Mouse (Mus musculus) midbrain, embryonic 10.5 days (tissue): Measurements from ENCODE around the gene Akap13. TPM values are rescaled to one million over a fixed set of nuclear protein-coding genes. Genes with fewer than 3 reads are reported as not detected.

Experiments
- DNase-seq: peaks from one replicate; pipeline ENCODE4 v3.0.0-alpha.2; 2017; ENCODE audit warnings: low spot score
- H3K27ac ChIP-seq: fragments of 300-500 bp; sonication (generic); replicated peaks from 2 replicates; pipeline ENCODE4 v1.5.1; 2016; ENCODE audit warnings: mild to moderate bottlenecking
- H3K27me3 ChIP-seq: fragments of 300-500 bp; sonication (generic); 2 replicates; pipeline ENCODE4 v1.6.1; 2016; ENCODE audit warnings: low read depth, mild to moderate bottlenecking; ENCODE audit not compliant: poor library complexity, severe bottlenecking
- H3K36me3 ChIP-seq: fragments of 300-500 bp; sonication (generic); 2 replicates; pipeline ENCODE4 v1.6.1; 2016; ENCODE audit warnings: mild to moderate bottlenecking, moderate library complexity
- H3K4me1 ChIP-seq: fragments of 300-500 bp; sonication (generic); 2 replicates; pipeline ENCODE4 v1.6.1; 2016
- H3K4me3 ChIP-seq: fragments of 300-500 bp; sonication (generic); 2 replicates; pipeline ENCODE4 v1.5.1; 2016; ENCODE audit warnings: mild to moderate bottlenecking, moderate library complexity
- H3K9me3 ChIP-seq: fragments of 300-500 bp; sonication (generic); replicated peaks from 2 replicates; pipeline ENCODE4 v1.6.1; 2016; ENCODE audit warnings: mild to moderate bottlenecking
- WGBS: fragments of 180-500 bp; shearing (Covaris S2); methylation state at CpG from one replicate; pipeline ENCODE4 v1.1.7; 2016; 5-methylcytosine and 5-hydroxymethylcytosine counted together
- polyA plus RNA-seq: library from polyadenylated mRNA; unstranded; fragments of >200 nt; fragmentation: Nextera tagmentation; extraction: Ambion mirVana; gene quantifications from 2 replicates; pipeline ENCODE4 v1.2.1, GENCODE M21; 2016

Akap13 gene
- polyA plus RNA-seq, 1 experiment from 2014 or later, result 29.0 TPM

GRCm38 (mm10) chr7:75577353-75577752 is 122.0 kb downstream of the Akap13 start:
- Histone ChIP-seq H3K36me3 (peaks cover 26% of the 10 kb centered on the region), H3K27ac (no peak overlapping the region), H3K27me3 (no peaks in the 10 kb centered on the region), H3K4me1 (no peaks in the 10 kb centered on the region), H3K4me3 (no peak overlapping the region), H3K9me3 (no peaks in the 10 kb centered on the region)
- DNase-seq, result no peak
- 90% methylated on average over 6 of the region's 6 CpGs for WGBS

GRCm38 (mm10) chr7:75578647-75579046 is 123.3 kb downstream of the Akap13 start:
- Histone ChIP-seq H3K27ac (no peak overlapping the region), H3K4me3 (no peak overlapping the region), H3K9me3 (no peaks in the 10 kb centered on the region), H3K4me1 (no peaks in the 10 kb centered on the region), H3K36me3 (peaks cover 29% of the 10 kb centered on the region), H3K27me3 (no peaks in the 10 kb centered on the region)
- WGBS, result 89% methylated on average over 4 of the region's 4 CpGs
- DNase-seq, result no peak

- no peak for DNase-seq
- peaks cover 35% of the 10 kb centered on the region for H3K36me3 ChIP-seq
- no peaks in the 10 kb centered on the region for H3K27me3 ChIP-seq
- no peaks in the 10 kb centered on the region for H3K4me1 ChIP-seq
- WGBS, result 91% methylated on average over 4 of the region's 4 CpGs
- no peaks in the 10 kb centered on the region for H3K9me3 ChIP-seq
- H3K27ac ChIP-seq, result no peak overlapping the region
- no peak overlapping the region for H3K4me3 ChIP-seq
These were observed 126.8 kb downstream of the Akap13 start for GRCm38 (mm10) chr7:75582091-75582490.

- no peaks in the 10 kb centered on the region for H3K27me3 ChIP-seq
- DNase-seq, result no peak
- H3K9me3 ChIP-seq, result no peaks in the 10 kb centered on the region
- H3K4me1 ChIP-seq, result no peaks in the 10 kb centered on the region
- no peak overlapping the region for H3K27ac ChIP-seq
- peaks cover 53% of the 10 kb centered on the region for H3K36me3 ChIP-seq
- no peak overlapping the region for H3K4me3 ChIP-seq
- 87% methylated on average over 2 of the region's 2 CpGs for whole genome bisulfite sequencing
These were observed 128.8 kb downstream of the Akap13 start for GRCm38 (mm10) chr7:75584100-75584499.

- Histone ChIP-seq H3K9me3 (no peaks in the 10 kb centered on the region), H3K4me3 (no peak overlapping the region), H3K36me3 (peaks cover 51% of the 10 kb centered on the region), H3K4me1 (no peaks in the 10 kb centered on the region), H3K27me3 (no peaks in the 10 kb centered on the region), H3K27ac (no peak overlapping the region)
- DNase-seq, result no peak
- WGBS, result 86% methylated on average over 6 of the region's 6 CpGs
These were observed 130.1 kb downstream of the Akap13 start for GRCm38 (mm10) chr7:75585409-75585808.

- Histone ChIP-seq H3K4me3 (no peak overlapping the region), H3K4me1 (no peaks in the 10 kb centered on the region), H3K27me3 (no peaks in the 10 kb centered on the region), H3K9me3 (no peaks in the 10 kb centered on the region), H3K27ac (no peak overlapping the region), H3K36me3 (peaks cover 45% of the 10 kb centered on the region)
- DNase-seq, result no peak
- WGBS, result 81% methylated on average over 14 of the region's 14 CpGs
These were observed 130.8 kb downstream of the Akap13 start for GRCm38 (mm10) chr7:75586113-75586512.

- H3K9me3 ChIP-seq, result no peaks in the 10 kb centered on the region
- no peak for DNase-seq
- H3K4me3 ChIP-seq, result no peak overlapping the region
- WGBS, result 94% methylated on average over 5 of the region's 5 CpGs
- H3K27me3 ChIP-seq, result no peaks in the 10 kb centered on the region
- H3K36me3 ChIP-seq, result peaks cover 31% of the 10 kb centered on the region
- H3K27ac ChIP-seq, result no peak overlapping the region
- no peaks in the 10 kb centered on the region for H3K4me1 ChIP-seq
These were observed 132.4 kb downstream of the Akap13 start for GRCm38 (mm10) chr7:75587727-75588126.

- Histone ChIP-seq H3K9me3 (no peaks in the 10 kb centered on the region), H3K36me3 (peaks cover 31% of the 10 kb centered on the region), H3K4me3 (no peak overlapping the region), H3K27ac (no peak overlapping the region), H3K4me1 (no peaks in the 10 kb centered on the region), H3K27me3 (no peaks in the 10 kb centered on the region)
- 91% methylated on average over 8 of the region's 8 CpGs for WGBS
- DNase-seq, result no peak
These were observed 134.1 kb downstream of the Akap13 start for GRCm38 (mm10) chr7:75589304-75589973.

- H3K4me3 ChIP-seq, result no peak overlapping the region
- WGBS, result 87% methylated on average over 1 of the region's 1 CpGs
- peaks cover 25% of the 10 kb centered on the region for H3K36me3 ChIP-seq
- H3K9me3 ChIP-seq, result no peaks in the 10 kb centered on the region
- DNase-seq, result no peak
- H3K4me1 ChIP-seq, result no peaks in the 10 kb centered on the region
- no peak overlapping the region for H3K27ac ChIP-seq
- H3K27me3 ChIP-seq, result no peaks in the 10 kb centered on the region
These were observed 136.6 kb downstream of the Akap13 start for GRCm38 (mm10) chr7:75591961-75592360.

GRCm38 (mm10) chr7:75594801-75595200 is 139.5 kb downstream of the Akap13 start:
- DNase-seq, result no peak
- H3K4me1 ChIP-seq, result no peaks in the 10 kb centered on the region
- H3K27me3 ChIP-seq, result no peaks in the 10 kb centered on the region
- H3K36me3 ChIP-seq, result no peaks in the 10 kb centered on the region
- no peak overlapping the region for H3K27ac ChIP-seq
- 86% methylated on average over 5 of the region's 5 CpGs for WGBS
- H3K4me3 ChIP-seq, result no peak overlapping the region
- H3K9me3 ChIP-seq, result no peaks in the 10 kb centered on the region

GRCm38 (mm10) chr7:75595268-75595667 is 139.9 kb downstream of the Akap13 start:
- no peaks in the 10 kb centered on the region for H3K9me3 ChIP-seq
- no peak overlapping the region for H3K27ac ChIP-seq
- no peaks in the 10 kb centered on the region for H3K36me3 ChIP-seq
- DNase-seq, result no peak
- H3K4me1 ChIP-seq, result no peaks in the 10 kb centered on the region
- H3K27me3 ChIP-seq, result no peaks in the 10 kb centered on the region
- H3K4me3 ChIP-seq, result no peak overlapping the region

- Histone ChIP-seq H3K9me3 (no peaks in the 10 kb centered on the region), H3K36me3 (no peaks in the 10 kb centered on the region), H3K27ac (no peak overlapping the region), H3K27me3 (no peaks in the 10 kb centered on the region), H3K4me3 (no peak overlapping the region), H3K4me1 (no peaks in the 10 kb centered on the region)
- no peak for DNase-seq
- WGBS, result 90% methylated on average over 6 of the region's 6 CpGs
These were observed 140.9 kb downstream of the Akap13 start for GRCm38 (mm10) chr7:75596058-75596748.

- H3K27ac ChIP-seq, result no peak overlapping the region
- H3K4me3 ChIP-seq, result no peak overlapping the region
- no peaks in the 10 kb centered on the region for H3K9me3 ChIP-seq
- no peaks in the 10 kb centered on the region for H3K27me3 ChIP-seq
- no peaks in the 10 kb centered on the region for H3K4me1 ChIP-seq
- 90% methylated on average over 2 of the region's 2 CpGs for WGBS
- no peak for DNase-seq
- H3K36me3 ChIP-seq, result peaks cover 3% of the 10 kb centered on the region
These were observed 142.5 kb downstream of the Akap13 start for GRCm38 (mm10) chr7:75597840-75598239.
